Mouse (Mus musculus) erythroblast, embryonic 14.5 days (primary cell): ENCODE data around the gene Ugt1a6a.

Experiments
- GATA1 ChIP-seq: IDR thresholded peaks from 2 replicates; pipeline ENCODE4 v1.6.1; 2012; ENCODE audit warnings: low read length, inconsistent platforms, mixed read lengths
- TAL1 ChIP-seq: IDR thresholded peaks from 3 replicates; pipeline ENCODE4 v1.6.1; 2012; ENCODE audit warnings: low read length, inconsistent platforms, mixed read lengths

DNA sequence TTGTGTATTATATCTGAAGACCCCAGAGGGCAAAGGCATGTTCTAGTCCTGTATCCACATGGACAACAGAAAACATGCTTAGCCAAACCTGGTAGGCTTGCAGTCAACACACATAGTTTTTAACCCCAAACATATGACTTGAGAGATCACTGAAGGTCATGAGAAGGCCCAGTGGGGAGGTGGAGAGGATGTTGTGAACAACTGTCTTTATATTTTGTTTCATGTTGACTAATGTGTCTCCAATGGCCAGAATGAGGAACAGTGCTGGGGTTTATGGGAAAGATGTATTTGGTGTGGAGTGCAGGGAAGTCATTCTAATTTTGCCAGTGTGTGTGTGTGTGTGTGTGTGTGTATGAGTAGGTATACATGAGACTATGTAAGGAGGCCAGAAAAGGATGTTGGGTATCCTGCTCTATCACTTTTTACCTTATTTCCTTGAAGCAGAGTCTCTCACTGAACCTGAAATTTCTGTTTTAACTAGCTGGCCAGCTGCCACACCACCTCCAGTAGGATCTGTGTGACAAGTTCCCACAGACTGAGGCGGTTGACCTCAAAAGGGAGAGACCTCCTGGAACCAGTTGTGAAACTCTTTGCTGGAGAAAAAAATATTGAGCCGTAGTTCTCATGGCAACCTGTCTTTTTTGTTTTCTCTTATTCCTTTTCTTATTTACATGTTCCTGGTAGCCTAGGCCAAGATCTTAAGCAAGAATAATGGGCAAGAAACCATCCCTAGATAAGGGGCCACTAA, 89.6 kb downstream of the Ugt1a6a start:
- no peak for TF ChIP-seq TAL1
- no peak for TF ChIP-seq GATA1
